Mouse (Mus musculus) ES-Bruce4 (cell line): Measurements from ENCODE around the gene Cacng7.

Experiments
- CTCF ChIP-seq: IDR thresholded peaks from one replicate; pipeline ENCODE4 v1.8.1; 2011; ENCODE audit warnings: low read depth, low read length
- EP300 ChIP-seq: IDR thresholded peaks from 2 replicates; pipeline ENCODE4 v1.6.1; 2011; ENCODE audit warnings: low read depth, low read length; ENCODE audit not compliant: insufficient read depth
- POLR2A ChIP-seq: IDR thresholded peaks from one replicate; pipeline ENCODE4 v1.8.1; 2011; ENCODE audit warnings: low read length; ENCODE audit not compliant: insufficient read depth

DNA sequence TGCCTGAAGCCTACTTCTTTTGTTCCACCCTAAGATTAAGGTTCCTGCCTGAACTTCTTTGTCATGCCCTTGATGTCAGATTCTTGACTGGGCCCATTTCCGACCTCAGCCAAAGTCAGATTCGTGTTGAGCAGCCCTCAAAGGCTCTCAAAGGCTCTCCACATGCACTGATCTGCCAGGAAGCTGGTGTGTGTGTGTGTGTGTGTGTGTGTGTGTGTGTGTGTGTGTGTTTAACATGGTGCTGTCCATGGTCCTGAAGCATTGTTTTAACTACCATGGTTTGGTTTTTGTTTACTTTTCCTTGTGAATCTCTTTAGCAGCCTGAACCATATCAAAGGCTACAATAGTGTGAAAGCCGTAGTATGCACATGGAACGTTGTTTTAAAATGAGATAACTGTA lies 4.8 kb upstream of the Cacng7 start:
- no peak for TF ChIP-seq CTCF
- TF ChIP-seq EP300, result no peak
- TF ChIP-seq POLR2A, result no peak
